Mouse (Mus musculus) G1E (cell line): ENCODE data around the gene Phtf2. TPM values are rescaled to one million over a fixed set of nuclear protein-coding genes. Genes with fewer than 3 reads are reported as not detected.

Experiments used
- ATAC-seq: 2 replicates; pipeline ENCODE4 v1.8.0; 2016; ENCODE audit warnings: mild to moderate bottlenecking; ENCODE audit not compliant: insufficient number of reproducible peaks, poor library complexity, low FRiP score, severe bottlenecking; ENCODE audit errors: extremely low read depth
- DNase-seq: peaks from one replicate; pipeline ENCODE4 v3.0.0; 2012; ENCODE audit warnings: low spot score
- H3K27me3 ChIP-seq: 2 replicates; pipeline ENCODE4 v1.6.1; 2012; ENCODE audit warnings: mild to moderate bottlenecking, low read length, inconsistent platforms; ENCODE audit not compliant: insufficient read depth
- H3K36me3 ChIP-seq: replicated peaks from 2 replicates; pipeline ENCODE3; 2012; ENCODE audit warnings: mild to moderate bottlenecking, inconsistent platforms
- H3K4me1 ChIP-seq: 2 replicates; pipeline ENCODE4 v1.6.1; 2012; ENCODE audit warnings: low read depth, low read length, inconsistent platforms, mixed read lengths; ENCODE audit not compliant: insufficient read depth
- H3K4me3 ChIP-seq: 2 replicates; pipeline ENCODE4 v1.5.1; 2012; ENCODE audit warnings: low read depth, mild to moderate bottlenecking, inconsistent platforms, low read length, moderate library complexity, mixed read lengths
- H3K9me3 ChIP-seq: replicated peaks from 2 replicates; pipeline ENCODE4 v1.6.1; 2012; ENCODE audit warnings: inconsistent platforms
- CTCF ChIP-seq: IDR thresholded peaks from 2 replicates; pipeline ENCODE4 v1.5.1; 2012; ENCODE audit warnings: low read depth, low read length, inconsistent platforms, mixed read lengths
- GATA1 ChIP-seq: IDR thresholded peaks from 2 replicates; pipeline ENCODE4 v1.6.1; 2012; ENCODE audit warnings: borderline replicate concordance, low read length, inconsistent platforms, mixed read lengths
- GATA2 ChIP-seq: IDR thresholded peaks from 2 replicates; pipeline ENCODE4 v1.6.1; 2012; ENCODE audit warnings: low read depth, low read length, inconsistent platforms, borderline replicate concordance
- POLR2AphosphoS5 ChIP-seq: IDR thresholded peaks from 2 replicates; pipeline ENCODE4 v1.6.1; 2012; ENCODE audit warnings: low read depth, low read length, inconsistent platforms; ENCODE audit not compliant: insufficient replicate concordance
- TAL1 ChIP-seq: conservative IDR thresholded peaks from 2 replicates; pipeline ENCODE4 v1.6.1; 2012; ENCODE audit warnings: low read depth, low read length, inconsistent platforms, mixed read lengths
- polyA plus RNA-seq: library from polyadenylated mRNA; stranded (reverse); fragments of >175 nt; gene quantifications from 2 replicates; pipeline ENCODE4 v1.2.3, GENCODE M21; 2012
- total RNA-seq, 2 experiments: library from RNA; stranded (forward) in 1 of 2; stranded (reverse) in 1 of 2; fragments of 200-1000 nt in 1 of 2; fragments of >200 nt in 1 of 2; fragmentation: Nextera tagmentation in 1 of 2; gene quantifications; 2 replicates each; pipeline ENCODE4 v1.2.3; 2014 to 2017

The Phtf2 gene
- total and polyA plus RNA-seq, 3 experiments: 5.8 to 43.5 (median 43.3) TPM

DNA sequence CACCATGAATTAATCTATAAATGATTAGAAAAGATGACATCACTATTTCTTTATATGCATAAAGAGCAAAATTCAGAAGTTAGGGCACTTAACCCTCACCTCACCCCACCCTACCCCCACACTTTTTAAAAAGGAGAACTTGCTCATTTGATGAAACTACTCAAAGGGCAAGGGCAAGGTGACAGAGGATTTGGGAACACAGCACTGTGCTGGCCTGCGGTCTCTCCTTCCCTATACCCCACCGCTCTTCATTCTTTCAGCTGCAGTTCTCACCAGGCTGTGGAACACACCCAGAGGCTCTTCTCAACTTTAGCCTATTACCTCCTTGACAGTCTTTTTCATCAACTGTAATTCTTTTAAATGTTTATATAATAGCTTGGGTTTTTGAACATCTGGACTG is 34.9 kb downstream of the Phtf2 start:
- ATAC-seq (no peak), DNase-seq (no peak)
- no peak overlapping the region for H3K4me3 ChIP-seq
- no peak for TF ChIP-seq TAL1
- TF ChIP-seq GATA2: no peak
- TF ChIP-seq POLR2AphosphoS5: no peak
- no peak for TF ChIP-seq CTCF
- no peak for TF ChIP-seq GATA1
- no peaks in the 10 kb centered on the region for H3K9me3 ChIP-seq
- H3K36me3 ChIP-seq: peaks cover 39% of the 10 kb centered on the region
- no peaks in the 10 kb centered on the region for H3K27me3 ChIP-seq
- H3K4me1 ChIP-seq: peaks cover 38% of the 10 kb centered on the region

DNA sequence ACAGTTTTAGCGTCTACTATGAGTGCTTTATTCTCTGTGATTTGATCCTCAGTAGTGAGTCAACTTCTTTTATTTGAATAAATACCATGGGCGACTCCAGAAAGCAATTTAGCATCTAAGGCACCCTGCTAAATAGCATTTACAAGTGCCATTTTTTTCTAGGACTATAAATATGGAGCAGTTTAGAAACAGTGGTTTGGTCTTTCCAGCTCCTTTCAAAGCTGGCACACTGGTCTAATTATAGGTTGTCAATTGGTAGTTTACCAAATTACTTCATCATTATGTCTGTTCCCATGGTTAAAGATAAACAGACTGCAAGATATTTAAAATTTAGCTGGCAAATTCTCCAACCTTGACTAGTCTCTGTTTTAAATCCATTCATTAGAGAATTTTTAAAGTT is 38.1 kb downstream of the Phtf2 start:
- no peak for TF ChIP-seq POLR2AphosphoS5
- no peak for TF ChIP-seq TAL1
- no peak for TF ChIP-seq CTCF
- no peak for TF ChIP-seq GATA1
- no peak for TF ChIP-seq GATA2
- Histone ChIP-seq H3K27me3 (no peaks in the 10 kb centered on the region), H3K36me3 (peaks cover 40% of the 10 kb centered on the region), H3K4me1 (peaks cover 40% of the 10 kb centered on the region), H3K9me3 (no peaks in the 10 kb centered on the region), H3K4me3 (no peak overlapping the region)
- no peak for ATAC-seq
- DNase-seq: no peak

GRCm38 (mm10) chr5:20843405-20843804 is 38.5 kb downstream of the Phtf2 start:
- ATAC-seq: no peak
- peaks cover 36% of the 10 kb centered on the region for H3K36me3 ChIP-seq
- H3K9me3 ChIP-seq: no peaks in the 10 kb centered on the region
- no peak for TF ChIP-seq CTCF
- TF ChIP-seq GATA2: no peak
- TF ChIP-seq TAL1: no peak
- TF ChIP-seq POLR2AphosphoS5: no peak
- TF ChIP-seq GATA1: no peak
- DNase-seq: no peak
- H3K4me1 ChIP-seq: peaks cover 40% of the 10 kb centered on the region
- no peaks in the 10 kb centered on the region for H3K27me3 ChIP-seq
- no peak overlapping the region for H3K4me3 ChIP-seq

GRCm38 (mm10) chr5:20837082-20837481 is 44.8 kb downstream of the Phtf2 start:
- no peaks in the 10 kb centered on the region for H3K27me3 ChIP-seq
- no peak overlapping the region for H3K4me3 ChIP-seq
- TF ChIP-seq GATA1: no peak
- TF ChIP-seq GATA2: no peak
- TF ChIP-seq POLR2AphosphoS5: no peak
- no peak for TF ChIP-seq TAL1
- TF ChIP-seq CTCF: no peak
- no peaks in the 10 kb centered on the region for H3K9me3 ChIP-seq
- H3K4me1 ChIP-seq: peaks cover 16% of the 10 kb centered on the region
- ATAC-seq (no peak), DNase-seq (no peak)
- peaks cover 49% of the 10 kb centered on the region for H3K36me3 ChIP-seq

GRCm38 (mm10) chr5:20834399-20834798 is 47.5 kb downstream of the Phtf2 start:
- TF ChIP-seq TAL1 (no peak), CTCF (no peak), POLR2AphosphoS5 (no peak), GATA1 (no peak)
- Histone ChIP-seq H3K36me3 (peaks cover 44% of the 10 kb centered on the region), H3K4me1 (peaks cover 17% of the 10 kb centered on the region), H3K9me3 (no peaks in the 10 kb centered on the region), H3K4me3 (no peak overlapping the region), H3K27me3 (no peaks in the 10 kb centered on the region)
- ATAC-seq: no peak
- DNase-seq: no peak

- TF ChIP-seq POLR2AphosphoS5: no peak
- DNase-seq (no peak), ATAC-seq (no peak)
- Histone ChIP-seq H3K4me3 (no peak overlapping the region), H3K9me3 (no peaks in the 10 kb centered on the region), H3K4me1 (peaks cover 11% of the 10 kb centered on the region), H3K36me3 (peaks cover 26% of the 10 kb centered on the region), H3K27me3 (no peaks in the 10 kb centered on the region)
These were observed 50.5 kb downstream of the Phtf2 start for GRCm38 (mm10) chr5:20831433-20831832.

- Histone ChIP-seq H3K27me3 (no peaks in the 10 kb centered on the region), H3K4me1 (peaks cover 11% of the 10 kb centered on the region), H3K36me3 (peaks cover 20% of the 10 kb centered on the region), H3K4me3 (no peak overlapping the region), H3K9me3 (no peaks in the 10 kb centered on the region)
- TF ChIP-seq CTCF (no peak), POLR2AphosphoS5 (no peak), GATA2 (no peak)
- no peak for DNase-seq
- no peak for ATAC-seq
These were observed 51.2 kb downstream of the Phtf2 start for GRCm38 (mm10) chr5:20830717-20831116.
